Mouse (Mus musculus): Measurements from ENCODE around the gene Ccr7.

GRCm38 (mm10) chr11:99177925-99178198 is 23.0 kb upstream of the Ccr7 start:
- TF ChIP-seq GATA1 (IDR thresholded peaks at IDR 0.05; ENCODE audit: borderline replicate concordance, low read length) (no peak), FLI1 (IDR thresholded peaks at IDR 0.05; ENCODE audit: low read length) (no peak)

Data from megakaryocyte, embryonic 14.5 days (primary cell).